Mouse (Mus musculus): ENCODE measurements at regions not wholly inside any gene's neighbourhood (a gene's known extent, or its start where the extent isn't known, plus 50 kb on each side); places are given as distances from the start of the nearest gene placed in this dataset.
A peak's percentile ranks its signal among the peaks of the same experiment; 100 is the strongest.

GRCm38 (mm10) chr7:145031275-145031674 lies 91.5 kb upstream of the Ccnd1 start:
- no peak for DNase-seq (ENCODE audit: low read depth, low spot score)
- Histone ChIP-seq H3K4me1 (ENCODE audit: control insufficient read depth in 2 of 2, insufficient read depth in 2 of 2, low read length in 2 of 2, poor library complexity in 1 of 2) (peaks cover 19 to 25% of the 10 kb centered on the region in 2 experiments), H3K9me3 (ENCODE audit: control insufficient read depth, insufficient read depth, low read depth, low read length) (no peaks in the 10 kb centered on the region), H3K9ac (ENCODE audit: insufficient read depth, low read depth, low read length, poor library complexity, severe bottlenecking) (no peak overlapping the region), H3K36me3 (ENCODE audit: control insufficient read depth, insufficient read depth, low read length, poor library complexity, severe bottlenecking) (no peaks in the 10 kb centered on the region), H3K27ac (ENCODE audit: insufficient read depth, low read depth, low read length, poor library complexity, severe bottlenecking) (no peak overlapping the region), H3K4me3 (ENCODE audit: insufficient read depth in 1 of 2, low read depth in 1 of 2, low read length in 2 of 2, poor library complexity in 1 of 2, severe bottlenecking in 1 of 2) (peak overlapping the region in 1 of 2 experiments; percentile 16; a peak in 2 of 4 replicates)
- peak; percentile 89 for TF ChIP-seq ZNF384 (IDR thresholded peaks at IDR 0.05; ENCODE audit: low read depth, low read length)
- TF ChIP-seq ZC3H11A (IDR thresholded peaks at IDR 0.05; ENCODE audit: borderline replicate concordance, low read depth, low read length) = no peak
- in situ Hi-C loops (cut with MboI; ENCODE audit: low sequenced_read_pairs in 2 of 2, unreplicated experiment in 2 of 2) = no loop called here

- Histone ChIP-seq H3K27ac (ENCODE audit: insufficient read depth, low read depth, low read length, poor library complexity, severe bottlenecking) (no peak overlapping the region), H3K4me3 (ENCODE audit: insufficient read depth in 1 of 2, low read depth in 1 of 2, low read length in 2 of 2, poor library complexity in 1 of 2, severe bottlenecking in 1 of 2) (peak overlapping the region in 1 of 2 experiments; percentile 16; a peak in 2 of 4 replicates), H3K4me1 (ENCODE audit: control insufficient read depth in 2 of 2, insufficient read depth in 2 of 2, low read length in 2 of 2, poor library complexity in 1 of 2) (peaks cover 19 to 20% of the 10 kb centered on the region in 2 experiments), H3K9me3 (ENCODE audit: control insufficient read depth, insufficient read depth, low read depth, low read length) (no peaks in the 10 kb centered on the region), H3K36me3 (ENCODE audit: control insufficient read depth, insufficient read depth, low read length, poor library complexity, severe bottlenecking) (no peaks in the 10 kb centered on the region), H3K9ac (ENCODE audit: insufficient read depth, low read depth, low read length, poor library complexity, severe bottlenecking) (no peak overlapping the region)
- TF ChIP-seq HCFC1 (IDR thresholded peaks at IDR 0.05; ENCODE audit: borderline replicate concordance, insufficient read depth, low read length) (no peak), ZC3H11A (IDR thresholded peaks at IDR 0.05; ENCODE audit: borderline replicate concordance, low read depth, low read length) (no peak), ZNF384 (IDR thresholded peaks at IDR 0.05; ENCODE audit: low read depth, low read length) (no peak), CHD2 (IDR thresholded peaks at IDR 0.05; ENCODE audit: low read depth, low read length) (no peak), MAFK (IDR thresholded peaks at IDR 0.05; ENCODE audit: insufficient read depth, low read depth, low read length) (no peak)
- peak; percentile 42 for DNase-seq (ENCODE audit: low read depth, low spot score)
- in situ Hi-C loops (cut with MboI; ENCODE audit: low sequenced_read_pairs in 2 of 2, unreplicated experiment in 2 of 2) = no loop called here
These were observed 91.0 kb upstream of the Ccnd1 start for GRCm38 (mm10) chr7:145030635-145031141.

- Histone ChIP-seq H3K4me3 (ENCODE audit: insufficient read depth in 1 of 2, low read depth in 1 of 2, low read length in 2 of 2, poor library complexity in 1 of 2, severe bottlenecking in 1 of 2) (no peak overlapping the region), H3K4me1 (ENCODE audit: control insufficient read depth in 2 of 2, insufficient read depth in 2 of 2, low read length in 2 of 2, poor library complexity in 1 of 2) (peaks cover 12 to 17% of the 10 kb centered on the region in 2 experiments), H3K9ac (ENCODE audit: insufficient read depth, low read depth, low read length, poor library complexity, severe bottlenecking) (no peak overlapping the region), H3K27ac (ENCODE audit: insufficient read depth, low read depth, low read length, poor library complexity, severe bottlenecking) (no peak overlapping the region), H3K9me3 (ENCODE audit: control insufficient read depth, insufficient read depth, low read depth, low read length) (no peaks in the 10 kb centered on the region), H3K36me3 (ENCODE audit: control insufficient read depth, insufficient read depth, low read length, poor library complexity, severe bottlenecking) (no peaks in the 10 kb centered on the region)
- TF ChIP-seq ZC3H11A (IDR thresholded peaks at IDR 0.05; ENCODE audit: borderline replicate concordance, low read depth, low read length) (no peak), CHD2 (IDR thresholded peaks at IDR 0.05; ENCODE audit: low read depth, low read length) (no peak), MAFK (IDR thresholded peaks at IDR 0.05; ENCODE audit: insufficient read depth, low read depth, low read length) (no peak), HCFC1 (IDR thresholded peaks at IDR 0.05; ENCODE audit: borderline replicate concordance, insufficient read depth, low read length) (no peak), ZNF384 (IDR thresholded peaks at IDR 0.05; ENCODE audit: low read depth, low read length) (no peak)
- in situ Hi-C loops (cut with MboI; ENCODE audit: low sequenced_read_pairs in 2 of 2, unreplicated experiment in 2 of 2) = no loop called here
- no peak for DNase-seq (ENCODE audit: low read depth, low spot score)
These were observed 89.9 kb upstream of the Ccnd1 start for GRCm38 (mm10) chr7:145029622-145030021.

GRCm38 (mm10) chr7:145029124-145029523 lies 89.4 kb upstream of the Ccnd1 start:
- peaks cover 11 to 17% of the 10 kb centered on the region in 2 experiments for H3K4me1 ChIP-seq (ENCODE audit: control insufficient read depth in 2 of 2, insufficient read depth in 2 of 2, low read length in 2 of 2, poor library complexity in 1 of 2)

GRCm38 (mm10) chr7:145027061-145027460 lies 87.3 kb upstream of the Ccnd1 start:
- in situ Hi-C loops (cut with MboI; ENCODE audit: low sequenced_read_pairs in 2 of 2, unreplicated experiment in 2 of 2) = no loop called here
- H3K27ac ChIP-seq (ENCODE audit: insufficient read depth, low read depth, low read length, poor library complexity, severe bottlenecking) = no peak overlapping the region
- no peak overlapping the region for H3K4me3 ChIP-seq (ENCODE audit: insufficient read depth in 1 of 2, low read depth in 1 of 2, low read length in 2 of 2, poor library complexity in 1 of 2, severe bottlenecking in 1 of 2)
- TF ChIP-seq ZC3H11A (IDR thresholded peaks at IDR 0.05; ENCODE audit: borderline replicate concordance, low read depth, low read length) (no peak), MAFK (IDR thresholded peaks at IDR 0.05; ENCODE audit: insufficient read depth, low read depth, low read length) (no peak), HCFC1 (IDR thresholded peaks at IDR 0.05; ENCODE audit: borderline replicate concordance, insufficient read depth, low read length) (no peak), CHD2 (IDR thresholded peaks at IDR 0.05; ENCODE audit: low read depth, low read length) (no peak), ZNF384 (IDR thresholded peaks at IDR 0.05; ENCODE audit: low read depth, low read length) (no peak)
- H3K9ac ChIP-seq (ENCODE audit: insufficient read depth, low read depth, low read length, poor library complexity, severe bottlenecking) = no peak overlapping the region
- peaks cover 5% of the 10 kb centered on the region in 2 experiments; a peak in 1 of 4 replicates for H3K4me1 ChIP-seq (ENCODE audit: control insufficient read depth in 2 of 2, insufficient read depth in 2 of 2, low read length in 2 of 2, poor library complexity in 1 of 2)
- H3K36me3 ChIP-seq (ENCODE audit: control insufficient read depth, insufficient read depth, low read length, poor library complexity, severe bottlenecking) = no peaks in the 10 kb centered on the region
- H3K9me3 ChIP-seq (ENCODE audit: control insufficient read depth, insufficient read depth, low read depth, low read length) = no peaks in the 10 kb centered on the region
- no peak for DNase-seq (ENCODE audit: low read depth, low spot score)

More at GRCm38 (mm10) chr7:145029124-145029523, 89.4 kb upstream of the Ccnd1 start:
- TF ChIP-seq HCFC1 (IDR thresholded peaks at IDR 0.05; ENCODE audit: borderline replicate concordance, insufficient read depth, low read length) (no peak), CHD2 (IDR thresholded peaks at IDR 0.05; ENCODE audit: low read depth, low read length) (no peak), MAFK (IDR thresholded peaks at IDR 0.05; ENCODE audit: insufficient read depth, low read depth, low read length) (no peak), ZNF384 (IDR thresholded peaks at IDR 0.05; ENCODE audit: low read depth, low read length) (no peak)
- DNase-seq (ENCODE audit: low read depth, low spot score) = peak; percentile 58
- Histone ChIP-seq H3K36me3 (ENCODE audit: control insufficient read depth, insufficient read depth, low read length, poor library complexity, severe bottlenecking) (no peaks in the 10 kb centered on the region), H3K9me3 (ENCODE audit: control insufficient read depth, insufficient read depth, low read depth, low read length) (no peaks in the 10 kb centered on the region), H3K4me3 (ENCODE audit: insufficient read depth in 1 of 2, low read depth in 1 of 2, low read length in 2 of 2, poor library complexity in 1 of 2, severe bottlenecking in 1 of 2) (no peak overlapping the region), H3K9ac (ENCODE audit: insufficient read depth, low read depth, low read length, poor library complexity, severe bottlenecking) (no peak overlapping the region), H3K27ac (ENCODE audit: insufficient read depth, low read depth, low read length, poor library complexity, severe bottlenecking) (no peak overlapping the region)
- in situ Hi-C loops (cut with MboI; ENCODE audit: low sequenced_read_pairs in 2 of 2, unreplicated experiment in 2 of 2) = no loop called here
